Mouse (Mus musculus): Measurements from ENCODE around the gene Il33.

GRCm38 (mm10) chr19:29930296-29930695, 5.4 kb downstream of the Il33 start:
- TF ChIP-seq CTCF (IDR thresholded peaks at IDR 0.05; ENCODE audit: insufficient read depth, low read length) (no peak), POLR2A (IDR thresholded peaks at IDR 0.05; ENCODE audit: borderline replicate concordance, extremely low read depth, low read depth, low read length) (no peak)

All from lung, adult 2 months (tissue).